Mouse (Mus musculus) C2C12 (cell line): ENCODE results near the gene Mms19.

Source experiments
- CTCF ChIP-seq: IDR thresholded peaks from one replicate; pipeline ENCODE4 v1.5.1; 2011; ENCODE audit not compliant: control insufficient read depth, insufficient read depth, insufficient read length
- MYOD1 ChIP-seq: IDR thresholded peaks from one replicate; pipeline ENCODE4 v1.6.1; 2011; ENCODE audit warnings: low read depth; ENCODE audit not compliant: control insufficient read depth, insufficient read length
- USF1 ChIP-seq: IDR thresholded peaks from one replicate; pipeline ENCODE4 v1.6.1; 2011; ENCODE audit warnings: low read depth, mild to moderate bottlenecking, control low read depth, moderate library complexity

- TF ChIP-seq CTCF (no peak), USF1 (no peak), MYOD1 (no peak)
Observed at GRCm38 (mm10) chr19:42008586-42008985, 27.6 kb upstream of the Mms19 start.
